Mouse (Mus musculus): ENCODE results near the gene Gm26938. TPM values are rescaled to one million over a fixed set of nuclear protein-coding genes. Genes with fewer than 3 reads are reported as not detected.

Gene Gm26938
- polyA plus RNA-seq, 1 experiment from 2014 or later = not detected

GRCm38 (mm10) chr5:139792159-139792775 is 33.9 kb downstream of the Gm26938 start:
- Histone ChIP-seq H3K27ac (no peak overlapping the region), H3K4me3 (peak overlapping the region; percentile 94), H3K36me3 (no peaks in the 10 kb centered on the region), H3K9ac (peak overlapping the region; percentile 73), H3K9me3 (no peaks in the 10 kb centered on the region), H3K27me3 (no peaks in the 10 kb centered on the region), H3K4me2 (peak overlapping the region; percentile 100), H3K4me1 (peaks cover 56% of the 10 kb centered on the region)
- 15% methylated on average over 11 of the region's 11 CpGs for WGBS
- ATAC-seq (ENCODE audit: insufficient number of reproducible peaks, low FRiP score, low TSS enrichment, low read depth) = no peak

- peak; percentile 78 for ATAC-seq (ENCODE audit: insufficient number of reproducible peaks, low FRiP score, low TSS enrichment, low read depth)
- Histone ChIP-seq H3K4me3 (peak within 1 kb of the TSS; percentile 94), H3K27ac (peak within 1 kb of the TSS; percentile 81), H3K9ac (peak within 1 kb of the TSS; percentile 73), H3K9me3 (no peaks in the 10 kb centered on the region), H3K36me3 (no peaks in the 10 kb centered on the region), H3K4me2 (peak within 1 kb of the TSS; percentile 100), H3K27me3 (no peaks in the 10 kb centered on the region), H3K4me1 (peaks cover 48% of the 10 kb centered on the region)
- WGBS = under 1% methylated on average over 91 of the region's 92 CpGs
These were observed 34.7 kb downstream of the Gm26938 start, which contains the start of gene Mafk for GRCm38 (mm10) chr5:139791227-139792158. TSS of gene Mafk (plus strand) at chr5:139791513.

GRCm38 (mm10) chr5:139789466-139789865 is 36.7 kb downstream of the Gm26938 start:
- no peaks in the 10 kb centered on the region for H3K27me3 ChIP-seq
- no peak overlapping the region for H3K4me3 ChIP-seq
- H3K4me2 ChIP-seq = no peak overlapping the region
- 50% methylated on average over 4 of the region's 4 CpGs for WGBS
- no peaks in the 10 kb centered on the region for H3K36me3 ChIP-seq
- ATAC-seq (ENCODE audit: insufficient number of reproducible peaks, low FRiP score, low TSS enrichment, low read depth) = no peak
- H3K27ac ChIP-seq = no peak overlapping the region
- no peak overlapping the region for H3K9ac ChIP-seq
- peaks cover 32% of the 10 kb centered on the region for H3K4me1 ChIP-seq
- no peaks in the 10 kb centered on the region for H3K9me3 ChIP-seq

GRCm38 (mm10) chr5:139781406-139781805 is 44.8 kb downstream of the Gm26938 start:
- no peak overlapping the region for H3K27ac ChIP-seq
- H3K4me3 ChIP-seq = no peak overlapping the region
- no peak for ATAC-seq (ENCODE audit: insufficient number of reproducible peaks, low FRiP score, low TSS enrichment, low read depth)
- 81% methylated on average over 8 of the region's 8 CpGs for WGBS
- H3K4me1 ChIP-seq = no peaks in the 10 kb centered on the region
- no peak overlapping the region for H3K9ac ChIP-seq
- no peaks in the 10 kb centered on the region for H3K27me3 ChIP-seq
- no peaks in the 10 kb centered on the region for H3K9me3 ChIP-seq
- H3K4me2 ChIP-seq = no peak overlapping the region
- H3K36me3 ChIP-seq = no peaks in the 10 kb centered on the region

- Histone ChIP-seq H3K27ac (no peak overlapping the region), H3K4me2 (no peak overlapping the region), H3K27me3 (no peaks in the 10 kb centered on the region), H3K4me1 (peaks cover 13% of the 10 kb centered on the region), H3K9ac (no peak overlapping the region), H3K9me3 (no peaks in the 10 kb centered on the region), H3K36me3 (peaks cover 21% of the 10 kb centered on the region), H3K4me3 (no peak overlapping the region)
- ATAC-seq (ENCODE audit: insufficient number of reproducible peaks, low FRiP score, low TSS enrichment, low read depth) = no peak
- 77% methylated on average over 5 of the region's 5 CpGs for WGBS
These were observed 49.2 kb downstream of the Gm26938 start for GRCm38 (mm10) chr5:139776966-139777365.

GRCm38 (mm10) chr5:139775216-139775926 is 50.8 kb downstream of the Gm26938 start, which contains the start of gene Ints1:
TSS of gene Ints1 (minus strand) at chr5:139775674.
- Histone ChIP-seq H3K9ac (peak within 1 kb of the TSS; percentile 83), H3K9me3 (no peaks in the 10 kb centered on the region), H3K4me3 (peak within 1 kb of the TSS; percentile 86), H3K27ac (peak within 1 kb of the TSS; percentile 44; the same call in 1 of the 2 replicates), H3K4me1 (peaks cover 13% of the 10 kb centered on the region), H3K27me3 (no peaks in the 10 kb centered on the region), H3K4me2 (peak within 1 kb of the TSS; percentile 80), H3K36me3 (peaks cover 36% of the 10 kb centered on the region)
- WGBS = under 1% methylated on average over 55 of the region's 55 CpGs
- ATAC-seq (ENCODE audit: insufficient number of reproducible peaks, low FRiP score, low TSS enrichment, low read depth) = peak; percentile 86

GRCm38 (mm10) chr5:139768216-139768615 is 58.0 kb downstream of the Gm26938 start:
- Histone ChIP-seq H3K27me3 (no peaks in the 10 kb centered on the region), H3K4me1 (no peaks in the 10 kb centered on the region), H3K36me3 (peaks cover 100% of the 10 kb centered on the region), H3K9me3 (no peaks in the 10 kb centered on the region), H3K4me2 (no peak overlapping the region), H3K4me3 (no peak overlapping the region), H3K9ac (no peak overlapping the region), H3K27ac (no peak overlapping the region)
- WGBS = 85% methylated on average over 8 of the region's 8 CpGs
- ATAC-seq (ENCODE audit: insufficient number of reproducible peaks, low FRiP score, low TSS enrichment, low read depth) = no peak

GRCm38 (mm10) chr5:139764296-139764695 is 61.9 kb downstream of the Gm26938 start:
- no peak overlapping the region for H3K4me2 ChIP-seq
- H3K27me3 ChIP-seq = no peaks in the 10 kb centered on the region
- H3K9me3 ChIP-seq = no peaks in the 10 kb centered on the region
- no peak for ATAC-seq (ENCODE audit: insufficient number of reproducible peaks, low FRiP score, low TSS enrichment, low read depth)
- 74% methylated on average over 11 of the region's 11 CpGs for WGBS
- peaks cover 100% of the 10 kb centered on the region for H3K36me3 ChIP-seq
- no peak overlapping the region for H3K4me3 ChIP-seq
- no peak overlapping the region for H3K27ac ChIP-seq
- H3K4me1 ChIP-seq = no peaks in the 10 kb centered on the region
- H3K9ac ChIP-seq = no peak overlapping the region

- Histone ChIP-seq H3K9ac (no peak overlapping the region), H3K4me3 (no peak overlapping the region), H3K27ac (no peak overlapping the region), H3K4me1 (no peaks in the 10 kb centered on the region), H3K36me3 (peaks cover 98% of the 10 kb centered on the region), H3K9me3 (no peaks in the 10 kb centered on the region), H3K27me3 (no peaks in the 10 kb centered on the region), H3K4me2 (no peak overlapping the region)
- ATAC-seq (ENCODE audit: insufficient number of reproducible peaks, low FRiP score, low TSS enrichment, low read depth) = no peak
- 85% methylated on average over 16 of the region's 16 CpGs for WGBS
These were observed 68.1 kb downstream of the Gm26938 start for GRCm38 (mm10) chr5:139758096-139758495.

All from limb, embryonic 15.5 days (tissue).